Mouse (Mus musculus): ENCODE data around the gene Gnb5.
A peak's percentile ranks its signal among the peaks of the same experiment; 100 is the strongest.

The Gnb5 gene

DNA sequence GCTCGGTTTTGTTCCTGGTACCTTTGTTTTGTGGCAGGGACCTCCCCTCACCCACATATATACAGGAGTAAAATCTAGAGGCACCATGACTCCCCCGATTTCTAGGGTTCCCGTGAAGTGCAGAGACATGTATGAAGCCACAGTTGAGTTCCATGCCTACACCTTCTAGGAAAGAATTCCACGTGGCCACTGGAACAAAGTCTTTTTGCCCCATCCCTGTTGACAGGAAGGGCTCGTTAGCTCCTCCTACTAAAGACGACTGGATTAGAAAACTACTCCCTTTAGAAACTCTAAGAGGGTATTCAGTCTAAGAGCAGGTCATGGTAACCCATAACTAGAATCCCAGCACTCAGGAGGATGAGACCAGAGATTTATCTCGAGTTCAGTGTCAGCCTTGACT is 1.8 kb upstream of the Gnb5 start:
- no peak for DNase-seq (ENCODE audit: low read depth, low spot score)

GRCm38 (mm10) chr9:75307015-75307414 is 927 bp downstream of the Gnb5 start:
- DNase-seq (ENCODE audit: low read depth, low spot score): no peak

- DNase-seq (ENCODE audit: low read depth, low spot score): no peak
These were observed 2.5 kb downstream of the Gnb5 start for GRCm38 (mm10) chr9:75308621-75309020.

GRCm38 (mm10) chr9:75312008-75312407 is 5.9 kb downstream of the Gnb5 start:
- peak; percentile 89 for DNase-seq (ENCODE audit: low read depth, low spot score)

DNA sequence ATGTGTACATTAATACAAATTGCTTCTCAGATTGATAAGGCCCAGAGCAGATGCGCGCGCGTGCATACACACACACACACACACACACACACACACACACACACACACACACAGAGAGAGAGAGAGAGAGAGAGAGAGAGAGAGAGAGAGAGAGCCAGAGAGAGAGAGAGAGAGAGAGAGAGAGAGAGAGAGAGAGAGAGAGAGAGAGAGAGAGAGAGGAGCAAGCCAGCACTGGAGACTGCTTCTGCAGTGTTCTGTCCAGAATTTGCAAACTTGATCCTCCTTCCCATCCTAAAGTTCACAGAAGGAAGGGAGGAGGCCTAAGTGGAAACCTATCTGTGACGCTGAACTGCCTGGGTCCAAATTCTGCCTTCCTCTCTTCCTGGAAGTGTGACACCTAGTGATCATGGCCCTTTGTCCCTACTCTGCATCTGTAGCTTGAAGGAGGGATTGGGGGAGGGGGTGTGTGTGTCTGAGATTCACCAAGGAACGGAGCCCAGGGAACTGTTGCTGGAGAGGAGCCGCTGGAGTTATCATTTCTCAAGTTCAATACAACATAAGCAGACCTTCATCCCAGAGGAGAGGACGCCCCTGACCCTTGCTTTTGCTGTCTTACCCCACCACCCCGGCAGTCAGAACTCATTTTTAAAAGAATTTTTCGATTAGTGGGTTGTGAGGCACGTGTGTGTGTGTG is 7.2 kb downstream of the Gnb5 start:
- peak; percentile 39 for DNase-seq (ENCODE audit: low read depth, low spot score)

DNA sequence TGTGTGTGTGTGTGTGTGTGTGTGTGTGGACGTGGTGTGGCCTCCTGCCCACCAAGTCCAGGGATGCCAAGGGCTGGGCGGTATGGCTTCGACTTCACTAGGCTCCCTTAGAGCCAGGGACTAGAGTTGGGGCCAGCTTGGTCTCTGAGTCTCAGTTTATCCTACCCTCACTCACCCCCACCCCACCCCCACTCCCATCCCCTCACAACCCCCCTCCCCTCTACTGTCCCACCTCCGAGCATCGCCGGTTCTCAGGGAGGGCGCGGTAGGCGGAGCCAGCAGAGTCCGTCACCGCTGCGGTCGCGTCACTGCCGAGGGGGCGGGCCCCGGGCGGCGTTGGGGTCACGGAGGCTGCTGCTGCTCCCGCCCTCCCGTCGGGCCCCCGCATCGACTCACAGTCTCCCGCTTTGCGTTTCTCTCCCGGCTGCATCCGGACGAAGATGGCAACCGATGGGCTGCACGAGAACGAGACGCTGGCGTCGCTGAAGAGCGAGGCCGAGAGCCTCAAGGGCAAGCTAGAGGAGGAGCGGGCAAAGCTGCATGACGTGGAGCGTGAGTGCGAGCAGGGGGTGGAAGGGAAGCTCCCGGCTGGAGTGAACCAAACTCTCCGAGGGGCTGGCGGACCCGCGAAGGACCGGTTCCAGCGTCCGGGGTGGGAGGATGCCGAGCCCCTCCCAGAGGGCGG is 7.9 kb downstream of the Gnb5 start:
- peak; percentile 81 for DNase-seq (ENCODE audit: low read depth, low spot score)

DNA sequence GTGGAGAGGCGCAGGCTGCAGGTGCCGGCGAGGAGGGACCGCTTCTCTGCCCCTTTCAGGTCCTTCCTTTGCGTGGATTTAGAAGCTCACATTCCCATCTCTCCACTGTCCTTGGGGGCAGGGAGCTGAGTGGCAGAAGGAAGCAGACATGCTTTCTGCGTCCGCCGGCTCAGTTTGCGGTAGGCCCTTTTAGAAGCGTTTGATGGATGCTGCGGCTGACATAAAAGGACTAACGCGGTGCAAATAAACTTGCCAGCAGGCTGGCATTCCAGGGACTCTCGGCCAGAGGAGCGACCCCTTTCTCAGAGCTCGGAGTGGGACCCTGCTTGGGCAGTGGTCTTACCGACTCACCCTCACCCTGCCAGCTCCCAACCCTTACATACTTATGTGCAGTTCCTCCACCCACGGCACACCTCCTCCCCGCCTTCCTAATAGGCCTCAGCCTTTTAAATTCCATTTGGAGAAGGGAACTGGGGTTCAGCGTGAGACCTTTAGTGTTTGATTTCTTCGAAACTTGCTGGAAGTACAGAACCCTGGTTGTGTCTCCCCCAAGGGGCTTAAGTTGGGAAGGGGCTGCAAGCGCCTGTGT is 8.5 kb downstream of the Gnb5 start:
- DNase-seq (ENCODE audit: low read depth, low spot score): no peak

DNA sequence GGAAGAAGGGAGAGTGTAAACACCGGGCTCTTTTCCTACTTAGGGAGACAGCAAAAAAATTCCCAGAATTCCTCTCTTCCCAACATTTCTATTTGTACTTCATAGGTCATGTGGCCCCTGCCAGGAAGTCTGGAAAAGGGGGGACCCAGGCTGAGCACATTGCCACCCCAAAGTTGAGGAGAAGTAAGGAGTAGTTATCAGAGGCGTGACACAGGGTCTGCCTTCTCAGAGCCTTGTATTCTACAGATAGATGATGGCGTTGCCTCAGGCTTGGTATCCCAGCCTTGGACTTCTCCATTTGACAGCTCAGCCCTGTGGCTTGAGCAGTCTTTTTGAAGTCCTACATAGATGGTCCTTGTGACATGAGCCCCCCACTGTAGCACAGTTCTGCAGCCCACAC is 9.2 kb downstream of the Gnb5 start:
- DNase-seq (ENCODE audit: low read depth, low spot score): no peak

DNA sequence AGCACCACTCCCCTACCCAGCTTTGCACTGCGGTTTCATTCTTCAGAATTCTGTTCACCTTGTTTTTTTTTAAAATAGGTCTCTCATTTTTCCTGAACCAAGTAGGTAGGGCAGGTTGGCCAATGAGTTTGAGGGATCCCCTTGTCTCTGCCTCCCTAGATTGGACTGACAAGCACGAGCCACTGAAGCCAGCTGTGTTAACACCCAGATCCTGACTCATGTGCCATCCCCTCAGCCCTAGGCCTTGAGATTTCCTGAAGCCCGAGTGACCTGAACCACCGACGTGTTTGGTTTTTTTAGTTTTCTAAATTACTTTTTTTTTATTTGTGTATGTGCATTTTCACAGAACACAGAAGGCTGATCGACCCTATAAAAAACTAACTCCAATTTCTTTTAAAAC is 10.7 kb downstream of the Gnb5 start:
- no peak for DNase-seq (ENCODE audit: low read depth, low spot score)

DNA sequence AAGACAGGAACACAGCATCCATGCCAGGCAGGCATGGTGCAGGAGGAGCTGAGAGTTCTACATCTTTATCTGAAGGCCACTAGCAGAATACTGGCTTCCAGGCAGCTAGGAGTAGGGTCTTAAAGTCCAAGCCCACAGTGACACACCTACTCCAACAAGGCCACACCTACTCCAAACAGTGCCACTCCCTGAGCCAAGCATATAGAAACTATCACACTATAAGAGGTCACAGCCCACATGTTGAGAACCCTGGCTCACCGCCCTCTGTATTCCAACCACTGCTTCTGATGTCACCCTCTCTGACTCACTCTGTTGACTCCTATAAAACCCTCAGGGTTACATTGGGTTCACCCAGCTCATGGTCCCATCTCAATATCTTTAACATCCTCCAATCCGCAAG is 12.1 kb downstream of the Gnb5 start:
- DNase-seq (ENCODE audit: low read depth, low spot score): no peak

DNA sequence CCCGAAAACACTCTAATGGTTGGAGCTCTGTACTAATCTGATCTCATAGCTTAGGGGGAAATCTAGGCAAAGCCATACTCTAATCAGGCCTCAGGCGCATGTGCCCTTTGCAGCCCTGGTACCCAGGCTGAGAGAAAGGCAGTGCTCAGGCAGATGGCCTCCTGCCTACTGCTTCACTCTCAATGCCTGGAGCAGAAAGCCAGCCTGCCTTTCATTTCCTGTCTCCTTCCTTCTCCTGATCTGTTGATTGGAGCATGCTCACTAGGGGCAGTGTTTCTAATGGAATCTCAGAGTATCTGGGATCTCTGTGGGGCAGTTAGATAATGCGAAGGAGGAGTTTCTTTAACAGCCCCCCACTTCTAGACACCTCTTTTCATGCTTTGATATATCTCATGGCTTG is 13.3 kb downstream of the Gnb5 start:
- DNase-seq (ENCODE audit: low read depth, low spot score): peak; percentile 27

GRCm38 (mm10) chr9:75322099-75322885 is 16.2 kb downstream of the Gnb5 start:
- no peak for DNase-seq (ENCODE audit: low read depth, low spot score)

DNA sequence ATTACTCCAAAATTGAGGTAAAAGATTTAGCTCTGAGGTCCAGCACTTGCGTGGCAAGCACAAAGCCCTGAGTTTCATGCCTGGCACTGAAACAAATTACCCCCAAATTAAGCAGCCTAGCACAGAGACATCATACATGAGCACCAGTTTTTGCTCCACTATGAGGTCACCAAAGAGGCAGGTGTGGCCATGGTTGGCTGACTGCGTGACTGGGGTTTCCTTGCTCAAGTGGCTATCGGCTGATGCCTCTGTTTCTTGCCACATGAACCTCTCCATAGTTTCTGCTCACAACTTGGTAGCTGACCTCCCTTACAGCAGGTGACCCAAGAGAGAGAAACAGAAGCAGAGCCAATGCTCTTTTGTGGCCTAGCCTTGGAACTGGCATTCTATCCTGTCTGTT is 22.0 kb downstream of the Gnb5 start:
- DNase-seq (ENCODE audit: low read depth, low spot score): no peak

DNA sequence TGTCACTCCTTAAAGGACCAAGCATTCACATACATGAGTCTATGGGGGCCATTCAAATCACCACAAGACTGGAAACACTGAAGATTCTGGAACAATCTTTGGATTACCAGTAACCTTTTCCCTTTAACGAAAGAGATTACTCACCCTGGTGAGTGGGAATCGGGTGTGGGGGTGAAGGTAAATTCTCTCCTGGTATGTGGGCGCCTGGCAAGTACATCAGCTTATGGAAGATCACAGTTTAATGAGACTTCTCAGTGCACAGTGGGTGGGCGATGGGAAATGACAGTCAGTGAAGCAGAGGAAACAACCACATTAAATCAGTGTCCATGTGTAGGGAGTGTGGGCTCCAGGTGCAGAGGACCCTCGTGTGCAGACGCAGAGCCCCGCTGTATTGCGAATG is 24.7 kb downstream of the Gnb5 start:
- DNase-seq (ENCODE audit: low read depth, low spot score): no peak

GRCm38 (mm10) chr9:75334440-75334839 is 28.4 kb downstream of the Gnb5 start:
- DNase-seq (ENCODE audit: low read depth, low spot score): peak; percentile 43

DNA sequence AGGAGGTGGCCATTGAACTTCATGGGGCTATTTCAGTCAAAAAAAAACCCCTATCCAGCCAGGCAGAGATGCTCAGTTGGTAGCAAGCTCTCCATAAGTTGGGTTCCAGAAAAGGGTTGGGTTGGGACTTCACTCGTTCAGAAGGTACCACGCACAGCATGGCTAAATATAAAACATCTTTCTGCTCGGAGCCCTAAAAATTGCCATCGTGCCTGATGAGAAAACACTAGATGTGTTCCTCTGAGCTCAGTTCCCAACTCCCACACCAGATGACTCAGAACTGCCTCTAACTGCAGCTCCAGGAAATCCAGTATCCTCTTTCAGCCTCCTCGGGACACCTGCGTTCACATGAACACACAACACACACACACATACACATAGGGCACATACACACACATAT is 31.9 kb downstream of the Gnb5 start:
- no peak for DNase-seq (ENCODE audit: low read depth, low spot score)

DNA sequence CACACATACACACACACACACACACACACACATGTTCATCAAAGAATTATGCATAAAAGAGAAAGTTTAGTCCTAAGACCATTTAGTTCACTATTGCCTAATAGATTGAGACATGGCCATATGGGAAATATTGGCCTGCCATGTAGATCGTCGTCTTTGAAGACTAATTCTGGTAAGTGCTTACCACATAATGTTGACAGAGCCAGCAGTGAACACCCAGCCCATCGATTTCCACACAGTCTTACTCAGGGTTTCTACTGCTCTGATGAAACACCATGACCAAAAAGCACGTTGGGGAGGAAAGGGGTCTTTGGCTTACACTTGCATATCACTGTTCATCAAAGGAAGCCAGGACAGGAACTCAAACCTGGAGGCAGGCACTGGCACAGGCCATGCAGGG is 36.3 kb downstream of the Gnb5 start:
- no peak for DNase-seq (ENCODE audit: low read depth, low spot score)

- DNase-seq (ENCODE audit: low read depth, low spot score): no peak
These were observed 41.4 kb downstream of the Gnb5 start, which contains the start of gene Bcl2l10 for GRCm38 (mm10) chr9:75347458-75347857. Gene Bcl2l10 (plus strand): TSS chr9:75347758.

DNA sequence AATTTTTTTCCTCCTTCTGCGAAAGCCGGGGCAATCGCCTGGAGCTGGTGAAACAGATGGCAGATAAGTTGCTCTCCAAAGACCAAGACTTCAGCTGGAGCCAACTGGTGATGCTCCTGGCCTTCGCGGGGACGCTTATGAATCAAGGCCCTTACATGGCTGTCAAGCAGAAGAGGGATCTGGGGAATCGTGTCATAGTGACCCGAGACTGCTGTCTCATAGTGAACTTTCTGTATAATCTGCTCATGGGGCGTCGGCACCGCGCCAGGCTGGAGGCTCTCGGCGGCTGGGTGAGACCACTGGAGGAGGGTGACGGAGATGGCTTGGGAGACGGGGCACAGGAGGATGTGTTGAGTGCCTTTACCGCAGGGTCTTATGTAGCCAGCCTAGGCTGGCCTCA is 42.0 kb downstream of the Gnb5 start:
- peak; percentile 43 for DNase-seq (ENCODE audit: low read depth, low spot score)

DNA sequence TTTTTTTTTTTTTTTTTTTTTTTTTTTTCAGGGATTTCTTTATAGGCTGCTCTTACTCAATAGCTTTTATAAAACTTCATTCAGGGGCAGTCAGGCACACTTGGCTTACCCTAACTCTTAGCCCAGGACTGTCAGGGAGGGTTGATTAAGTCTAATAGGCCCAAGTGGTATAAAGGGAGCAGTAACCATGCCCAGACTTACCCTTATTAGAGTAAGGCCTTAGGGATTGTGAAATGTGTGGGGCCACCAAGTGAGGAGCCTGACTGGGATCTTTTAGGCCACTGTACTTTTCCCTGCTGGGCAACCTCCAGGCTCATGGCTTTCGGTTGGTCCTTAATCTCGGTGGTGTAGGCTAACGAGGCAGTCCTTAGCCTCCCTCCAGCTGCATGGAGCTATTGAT is 42.6 kb downstream of the Gnb5 start:
- no peak for DNase-seq (ENCODE audit: low read depth, low spot score)

DNA sequence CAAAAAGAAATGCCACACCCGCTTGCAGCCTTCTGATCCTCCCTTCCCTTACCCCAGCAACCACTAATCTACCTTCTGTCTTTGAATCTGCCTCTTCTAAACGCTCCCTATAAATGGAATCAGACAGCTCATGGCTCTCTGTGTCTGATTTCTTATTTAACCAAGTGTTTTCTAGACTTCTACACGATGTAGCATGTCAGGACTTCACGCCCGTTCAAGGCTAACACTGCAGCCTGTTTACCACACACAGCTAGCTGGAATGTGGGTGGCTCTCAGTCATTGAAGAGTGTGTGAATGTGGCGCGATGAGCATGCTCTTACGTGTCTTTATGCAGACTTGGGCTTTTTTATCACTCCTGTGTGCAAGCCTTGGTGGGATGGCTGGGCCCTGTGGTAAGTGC is 47.0 kb downstream of the Gnb5 start:
- DNase-seq (ENCODE audit: low read depth, low spot score): peak; percentile 51

- no peak for DNase-seq (ENCODE audit: low read depth, low spot score)
These were observed 49.7 kb downstream of the Gnb5 start for GRCm38 (mm10) chr9:75355783-75356182.

Measured in ZHBTc4 (cell line).